31 mouse cellular contexts compared by ENCODE assay signal in genomic region chr16:57062045-57062444, GRCm38 (mm10). TPM values are rescaled to one million over a fixed set of nuclear protein-coding genes. Genes with fewer than 3 reads are reported as not detected.
"Had no signal": no experiment of that assay in that cellular context is flagged by ENCODE, and none has a peak within 500 bp of the region (broad histone marks: within the 10 kb centered on the region; RNA-seq: fewer than 3 reads in every experiment).

No protein-coding gene starts in this region.

- H3K4me3 ChIP-seq: embryonic facial prominence, embryonic 12.5 days; embryonic facial prominence, embryonic 15.5 days; erythroblast, embryonic 14.5 days; forebrain, embryonic 10.5 days; forebrain, embryonic 13.5 days; forebrain, embryonic 15.5 days; gastrocnemius, adult 2 months; heart, adult 2 months; heart, embryonic 10.5 days had no signal

- ATAC-seq: forebrain, embryonic 13.5 days; forebrain, embryonic 14.5 days; forebrain, embryonic 15.5 days; forebrain, embryonic 16.5 days; forebrain, postnatal 0 days had no signal

- H3K27me3 ChIP-seq: embryonic facial prominence, embryonic 12.5 days; embryonic facial prominence, embryonic 15.5 days; forebrain, embryonic 13.5 days; forebrain, embryonic 15.5 days had no signal

- H3K9ac ChIP-seq: embryonic facial prominence, embryonic 12.5 days; embryonic facial prominence, embryonic 15.5 days; forebrain, embryonic 13.5 days; forebrain, embryonic 15.5 days; forebrain, postnatal 0 days had no signal

- DNase-seq: cerebellum, adult 2 months; cerebellum, adult 8-10 months; cerebellum, adult 9-10 months; cerebellum, adult 9-11 months; cerebellum, postnatal 10 days; cerebellum, postnatal 14 days; cerebellum, postnatal 25 days; cerebellum, postnatal 36 days; embryo, embryonic 11 days; forebrain, postnatal 0 days; gastrocnemius, adult 2 months; gastrocnemius, postnatal 10 days; gastrocnemius, postnatal 14 days; gastrocnemius, postnatal 25 days; gastrocnemius, postnatal 36 days; heart, adult 11 months; heart, adult 18-20 months; heart, adult 2 months had no signal

- H3K9me3 ChIP-seq: embryonic facial prominence, embryonic 12.5 days; embryonic facial prominence, embryonic 15.5 days; forebrain, embryonic 10.5 days; forebrain, embryonic 13.5 days; forebrain, embryonic 15.5 days; heart, embryonic 10.5 days had no signal

- H3K4me1 ChIP-seq: embryonic facial prominence, embryonic 12.5 days; embryonic facial prominence, embryonic 15.5 days; forebrain, embryonic 10.5 days; forebrain, embryonic 13.5 days; forebrain, embryonic 15.5 days; heart, embryonic 10.5 days had no signal

- H3K36me3 ChIP-seq: embryonic facial prominence, embryonic 12.5 days; embryonic facial prominence, embryonic 15.5 days; forebrain, embryonic 10.5 days; forebrain, embryonic 15.5 days; heart, embryonic 10.5 days had no signal

- H3K4me2 ChIP-seq: embryonic facial prominence, embryonic 12.5 days; embryonic facial prominence, embryonic 15.5 days; forebrain, embryonic 13.5 days; forebrain, embryonic 15.5 days; heart, embryonic 11.5 days had no signal

- H3K27ac ChIP-seq: embryonic facial prominence, embryonic 12.5 days; embryonic facial prominence, embryonic 15.5 days; forebrain, embryonic 10.5 days; forebrain, embryonic 13.5 days; forebrain, embryonic 15.5 days; gastrocnemius, adult 2 months; heart, adult 2 months; heart, embryonic 10.5 days had no signal

RNA-seq across cellular contexts. Expression of gene Tmem45a2, which starts 9.1 kb away (rescaled TPM):
- polyA plus RNA-seq: embryonic facial prominence, embryonic 11.5 days; erythroblast, embryonic 14.5 days; forebrain, embryonic 10.5 days; forebrain, embryonic 11.5 days; forebrain, embryonic 13.5 days; forebrain, embryonic 14.5 days; forebrain, embryonic 15.5 days; forebrain, embryonic 16.5 days; forebrain, postnatal 0 days; gonadal fat pad, adult 2 months; heart, adult 2 months; heart, embryonic 10.5 days; heart, embryonic 11.5 days had no signal
